Mouse (Mus musculus) heart, postnatal 14 days (tissue): ENCODE measurements around the gene Sfmbt1. TPM values are rescaled to one million over a fixed set of nuclear protein-coding genes. Genes with fewer than 3 reads are reported as not detected.

ENCODE experiments used
- DNase-seq, 2 experiments: peaks; one replicate each; pipeline ENCODE4 v3.0.0; 2021 to 2022
- intact Hi-C: fragments of 180-260 bp; cut with DNase I; formaldehyde crosslinking; loops from one replicate; pipeline ENCODE4 v1.15.1; 2025
- total RNA-seq, 2 experiments: library from RNA; stranded (reverse); gene quantifications; 2 replicates each; pipeline ENCODE4 v1.2.3; 2021

Sfmbt1 gene
- total RNA-seq, 2 experiments from 2014 or later = 11.6 to 12.9 TPM

DNA sequence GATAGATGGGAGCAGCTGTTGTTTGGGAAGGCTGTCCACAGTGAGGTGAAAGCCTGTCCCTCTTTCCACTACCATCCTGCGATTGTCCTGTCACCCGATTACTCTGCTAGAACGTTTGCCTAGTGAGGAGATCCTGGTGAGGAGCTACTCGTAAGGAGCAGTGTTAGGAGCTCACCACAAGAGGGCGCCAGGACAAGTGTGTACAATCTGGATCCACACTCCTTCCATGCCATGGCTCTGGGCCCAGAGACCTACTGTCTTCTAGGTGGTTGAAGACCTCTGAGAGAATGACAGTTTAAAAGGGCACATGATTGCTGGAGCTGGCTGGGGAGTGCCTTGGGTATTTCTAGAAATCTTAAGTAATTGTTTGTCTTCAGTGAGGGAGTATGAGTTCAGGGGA, 152.4 kb downstream of the Sfmbt1 start:
- DNase-seq = peak; percentile 81 to 89
- intact Hi-C loops = loop anchor here (1.0 to 5.0 kb wide), 4 partner anchors 14 to 195 kb away; partner anchors contain the start of gene Tmem110

DNA sequence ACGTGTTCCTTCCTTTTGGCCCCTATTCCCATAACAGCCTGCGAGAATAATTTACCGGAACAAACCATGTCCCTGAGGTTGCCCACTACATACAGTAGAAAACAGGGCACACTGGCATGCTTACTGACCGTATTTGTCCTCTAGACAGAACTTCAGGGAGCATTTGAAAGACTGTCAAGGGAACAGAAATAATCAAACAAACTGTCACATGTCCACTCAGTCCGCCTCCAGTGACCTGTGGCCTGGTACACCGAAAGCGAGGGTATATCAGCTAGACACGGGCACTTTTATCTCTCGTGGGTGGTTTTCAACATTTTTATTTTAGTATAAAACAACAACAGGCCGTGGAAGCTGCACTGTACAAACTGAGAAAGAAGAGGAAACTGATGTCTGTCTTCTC, 154.2 kb downstream of the Sfmbt1 start:
- DNase-seq = no peak
- intact Hi-C loops = loop anchor here (5.0 kb wide), 2 partner anchors 42 to 197 kb away; partner anchors contain the start of gene Tmem110

DNA sequence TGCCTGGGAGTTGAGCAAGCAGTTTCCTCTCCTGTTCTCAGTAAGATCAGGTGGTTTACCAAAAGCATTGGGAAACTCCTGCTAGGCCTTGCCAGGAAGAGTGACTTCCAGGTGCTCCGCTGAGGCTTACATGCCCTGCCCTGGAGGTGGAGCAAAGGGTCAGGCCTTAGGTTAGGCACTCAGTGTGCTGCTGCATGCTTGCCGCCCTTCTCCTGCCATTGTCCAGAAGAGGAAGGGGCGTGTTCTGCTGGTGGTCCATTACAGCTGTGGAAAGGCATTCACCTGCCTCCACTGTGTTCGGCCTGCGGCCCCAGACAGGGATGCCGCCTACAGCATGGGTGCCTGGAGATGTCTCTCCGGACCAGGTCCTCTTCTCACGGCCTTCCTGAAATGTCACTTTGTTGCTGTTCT, 154.7 kb downstream of the Sfmbt1 start:
- peak; percentile 49 to 57 for DNase-seq
- intact Hi-C loops = loop anchor here (5.0 kb wide), 2 partner anchors 42 to 197 kb away; partner anchors contain the start of gene Tmem110

DNA sequence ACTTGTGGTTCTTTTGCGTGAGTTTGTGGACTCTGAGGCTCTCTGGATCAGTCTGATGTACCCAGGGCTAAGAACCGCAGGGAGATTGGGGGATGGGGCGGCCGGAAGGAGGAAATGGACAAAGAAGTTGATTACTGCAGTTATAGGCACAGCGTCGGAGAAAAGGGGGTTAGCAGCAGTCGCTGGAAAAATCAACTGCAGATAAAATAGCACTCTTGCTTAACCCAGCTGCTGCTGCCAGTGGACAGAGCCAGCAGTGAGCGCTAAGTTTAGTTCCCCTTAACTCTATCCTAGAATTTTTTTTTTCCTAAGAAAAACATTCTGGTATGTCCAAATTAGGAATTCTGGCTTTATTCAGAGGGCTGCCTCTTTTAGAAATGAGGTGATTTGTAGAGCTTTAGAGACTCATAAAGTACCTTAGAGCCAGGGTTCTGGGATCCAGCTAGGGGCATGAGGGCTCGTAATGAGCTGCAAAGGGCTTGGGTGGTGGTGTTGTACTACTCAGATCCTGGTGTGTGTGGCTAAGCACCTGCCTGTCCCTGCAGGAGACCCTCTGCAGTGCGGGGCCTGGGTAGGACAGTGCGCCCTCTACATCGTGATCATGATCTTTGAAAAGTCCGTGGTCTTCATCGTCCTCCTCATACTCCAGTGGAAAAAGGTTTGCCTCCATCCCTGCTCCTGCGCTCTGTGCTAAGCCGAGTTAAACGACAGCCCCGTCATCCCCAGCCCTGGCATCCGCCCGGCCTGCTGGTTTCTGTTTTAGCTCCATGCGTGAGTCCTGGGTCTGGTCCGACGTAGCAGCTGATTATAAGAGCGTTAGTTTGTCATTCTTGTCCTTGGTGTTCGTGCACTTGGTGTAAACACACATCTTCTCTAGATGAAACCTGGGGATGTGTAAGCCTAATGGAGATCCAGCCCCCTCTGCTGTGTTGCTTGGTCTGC, 155.8 kb downstream of the Sfmbt1 start:
- intact Hi-C loops = no loop called here
- DNase-seq = peak; percentile 48 to 56

Other genes with a start within 250 kb of the Sfmbt1 start
- 10 to 100 TPM; 14.5 to 14.6 TPM for gene Dcp1a, start 235.3 kb upstream of the Sfmbt1 start, total RNA-seq
- gene Cacna1d, start 223.4 kb upstream of the Sfmbt1 start, total RNA-seq = 1 to 10 TPM; 3.7 to 4.2 TPM
- gene Tkt, start 166.5 kb upstream of the Sfmbt1 start, total RNA-seq = 10 to 100 TPM; 35.1 to 39.2 TPM
- gene Prkcd, start 88.6 kb upstream of the Sfmbt1 start, total RNA-seq = 10 to 100 TPM; 14.3 to 15.7 TPM
- gene Rft1, start 60.5 kb upstream of the Sfmbt1 start, total RNA-seq = 1 to 10 TPM; 9.2 to 9.5 TPM
- 1 to 10 TPM; 7.6 to 7.7 TPM for gene Tmem110, start 110.7 kb downstream of the Sfmbt1 start, total RNA-seq
- 10 to 100 TPM; 10.7 to 13.5 TPM for gene Mustn1, start 164.4 kb downstream of the Sfmbt1 start, total RNA-seq
- gene Itih4, start 171.6 kb downstream of the Sfmbt1 start, total RNA-seq = 1 to 10 TPM; 2.7 to 6.5 TPM
- gene Itih3, start 208.9 kb downstream of the Sfmbt1 start, total RNA-seq = under 1 TPM; 0.39 to 0.81 TPM
- not detected for gene Itih1, start 228.4 kb downstream of the Sfmbt1 start, total RNA-seq
- 1 to 10 TPM; 5.0 to 5.3 TPM for gene Nek4, start 236.5 kb downstream of the Sfmbt1 start, total RNA-seq